Mouse (Mus musculus) mouse embryonic stem cell (cell line): ENCODE results near the gene Tmem199.
"Not testable (repeated sequence)": the region's sequence is repeated elsewhere in the genome, so short reads cannot be mapped to it uniquely, and the experiment has no call there.

Experiments
- in situ Hi-C, 2 experiments: fragments of 300-500 bp; cut with MboI; formaldehyde crosslinking; loops; 1 replicate in 1 of 2; 3 replicates in 1 of 2; pipeline ENCODE4 v1.14.3; 2019 to 2020; ENCODE audit warnings: low sequenced_read_pairs in 2 of 2, low pct_unique_long_range_greater_than_20kb in 1 of 2, mixed read lengths in 1 of 2; ENCODE audit not compliant: unreplicated experiment in 1 of 2

The Tmem199 gene

GRCm38 (mm10) chr11:78531515-78531914, 19.5 kb upstream of the Tmem199 start:
- in situ Hi-C loops, result not testable (repeated sequence)

GRCm38 (mm10) chr11:78531046-78531445, 19.1 kb upstream of the Tmem199 start:
- in situ Hi-C loops, result no loop called here

- in situ Hi-C loops, result no loop called here
Observed at GRCm38 (mm10) chr11:78530001-78530400, 18.0 kb upstream of the Tmem199 start.

- in situ Hi-C loops, result no loop called here
Observed at GRCm38 (mm10) chr11:78528714-78529113, 16.7 kb upstream of the Tmem199 start.

- in situ Hi-C loops, result no loop called here
Observed at GRCm38 (mm10) chr11:78524838-78525237, 12.9 kb upstream of the Tmem199 start.

GRCm38 (mm10) chr11:78523241-78523955, 11.4 kb upstream of the Tmem199 start:
- in situ Hi-C loops, result no loop called here

GRCm38 (mm10) chr11:78522481-78522997, 10.6 kb upstream of the Tmem199 start:
- in situ Hi-C loops, result no loop called here

GRCm38 (mm10) chr11:78521880-78522279, 9.9 kb upstream of the Tmem199 start:
- in situ Hi-C loops, result no loop called here

GRCm38 (mm10) chr11:78518931-78519330, 7.0 kb upstream of the Tmem199 start:
- in situ Hi-C loops, result no loop called here

- in situ Hi-C loops, result no loop called here
Observed at GRCm38 (mm10) chr11:78515549-78516325, 3.8 kb upstream of the Tmem199 start.

- in situ Hi-C loops, result no loop called here
Observed at GRCm38 (mm10) chr11:78513106-78513790, 1.3 kb upstream of the Tmem199 start.

- in situ Hi-C loops, result no loop called here
Observed at GRCm38 (mm10) chr11:78509148-78509547, 2.8 kb downstream of the Tmem199 start.

GRCm38 (mm10) chr11:78505430-78505829, 6.5 kb downstream of the Tmem199 start:
- in situ Hi-C loops, result no loop called here

GRCm38 (mm10) chr11:78502909-78503650, 8.9 kb downstream of the Tmem199 start, which contains the start of gene Sebox:
Gene Sebox, plus strand, starts transcription at chr11:78503447.
- in situ Hi-C loops, result no loop called here

- in situ Hi-C loops, result no loop called here
Observed at GRCm38 (mm10) chr11:78501529-78501928, 10.4 kb downstream of the Tmem199 start.

- in situ Hi-C loops, result no loop called here
Observed at GRCm38 (mm10) chr11:78500623-78501202, 11.3 kb downstream of the Tmem199 start.

GRCm38 (mm10) chr11:78499543-78499942, 12.4 kb downstream of the Tmem199 start:
- in situ Hi-C loops, result no loop called here

- in situ Hi-C loops, result no loop called here
Observed at GRCm38 (mm10) chr11:78499004-78499403, 13.0 kb downstream of the Tmem199 start, which contains the start of gene Vtn. Gene Vtn, plus strand, starts transcription at chr11:78499091.
